Mouse (Mus musculus) layer of hippocampus, adult 9-11 months (tissue): ENCODE data around the gene Lingo3.
"Not testable (repeated sequence)": the region's sequence is repeated elsewhere in the genome, so short reads cannot be mapped to it uniquely, and the experiment has no call there.

Experiments
- DNase-seq: peaks from one replicate; pipeline ENCODE4 v3.0.0; 2022

Lingo3 gene

GRCm38 (mm10) chr10:80819406-80819805 lies 24.4 kb downstream of the Lingo3 start:
- no peak for DNase-seq

- DNase-seq = no peak
These were observed 25.1 kb downstream of the Lingo3 start for GRCm38 (mm10) chr10:80818599-80819281.

- DNase-seq = not testable (repeated sequence)
These were observed 25.9 kb downstream of the Lingo3 start for GRCm38 (mm10) chr10:80817955-80818354.

- DNase-seq = no peak
These were observed 26.7 kb downstream of the Lingo3 start for GRCm38 (mm10) chr10:80817164-80817563.

GRCm38 (mm10) chr10:80816303-80816702 lies 27.5 kb downstream of the Lingo3 start:
- not testable (repeated sequence) for DNase-seq

GRCm38 (mm10) chr10:80814800-80815199 lies 29.0 kb downstream of the Lingo3 start:
- no peak for DNase-seq

- no peak for DNase-seq
These were observed 30.5 kb downstream of the Lingo3 start, which contains the start of gene Jsrp1 for GRCm38 (mm10) chr10:80813366-80813765. Gene Jsrp1, minus strand, starts transcription at chr10:80813498.

- DNase-seq = no peak
These were observed 31.3 kb downstream of the Lingo3 start for GRCm38 (mm10) chr10:80812391-80813041.

- no peak for DNase-seq
These were observed 33.8 kb downstream of the Lingo3 start for GRCm38 (mm10) chr10:80810084-80810483.

- DNase-seq = no peak
These were observed 34.7 kb downstream of the Lingo3 start for GRCm38 (mm10) chr10:80808985-80809632.

GRCm38 (mm10) chr10:80808099-80808984 lies 35.5 kb downstream of the Lingo3 start:
- no peak for DNase-seq

GRCm38 (mm10) chr10:80807057-80807627 lies 36.7 kb downstream of the Lingo3 start:
- DNase-seq = peak; percentile 92

GRCm38 (mm10) chr10:80806341-80807056 lies 37.3 kb downstream of the Lingo3 start:
- no peak for DNase-seq

- peak; percentile 70 for DNase-seq
These were observed 37.9 kb downstream of the Lingo3 start for GRCm38 (mm10) chr10:80805925-80806324.

- no peak for DNase-seq
These were observed 38.5 kb downstream of the Lingo3 start for GRCm38 (mm10) chr10:80805322-80805721.

- no peak for DNase-seq
These were observed 38.9 kb downstream of the Lingo3 start, which contains the start of gene Amh for GRCm38 (mm10) chr10:80804916-80805315. Gene Amh, plus strand, starts transcription at chr10:80805243.

GRCm38 (mm10) chr10:80804340-80804739 lies 39.5 kb downstream of the Lingo3 start:
- no peak for DNase-seq

GRCm38 (mm10) chr10:80802996-80803395 lies 40.8 kb downstream of the Lingo3 start:
- no peak for DNase-seq

GRCm38 (mm10) chr10:80802204-80802912 lies 41.5 kb downstream of the Lingo3 start:
- no peak for DNase-seq

GRCm38 (mm10) chr10:80799070-80799566 lies 44.7 kb downstream of the Lingo3 start:
- no peak for DNase-seq
